Mouse (Mus musculus) midbrain, embryonic 11.5 days (tissue): ENCODE measurements at regions not wholly inside any gene's neighbourhood (a gene's known extent, or its start where the extent isn't known, plus 50 kb on each side); places are given as distances from the start of the nearest gene placed in this dataset.

Experiments
- ATAC-seq: fragments of 200-750 bp; cut with Nextera tagmentation; 2 replicates; pipeline ENCODE4 v1.8.0; 2017; ENCODE audit warnings: moderate TSS enrichment, moderate library complexity; ENCODE audit not compliant: low FRiP score
- DNase-seq: peaks from one replicate; pipeline ENCODE4 v3.0.0; 2015; ENCODE audit warnings: low spot score; ENCODE audit errors: missing footprints
- H3K27ac ChIP-seq: fragments of 300-500 bp; sonication (generic); 2 replicates; pipeline ENCODE4 v1.5.1; 2014; ENCODE audit warnings: low read depth, low read length
- H3K27me3 ChIP-seq: fragments of 300-500 bp; sonication (generic); 2 replicates; pipeline ENCODE4 v1.6.1; 2014; ENCODE audit warnings: mild to moderate bottlenecking, low read length, moderate library complexity, mixed read lengths; ENCODE audit not compliant: control insufficient read depth, insufficient read depth
- H3K36me3 ChIP-seq: fragments of 300-500 bp; sonication (generic); 2 replicates; pipeline ENCODE4 v1.6.1; 2014; ENCODE audit warnings: mild to moderate bottlenecking, low read length, moderate library complexity, mixed read lengths; ENCODE audit not compliant: control insufficient read depth, insufficient read depth
- H3K4me1 ChIP-seq: fragments of 300-500 bp; sonication (generic); 2 replicates; pipeline ENCODE4 v1.6.1; 2014; ENCODE audit warnings: low read length; ENCODE audit not compliant: control insufficient read depth, insufficient read depth
- H3K4me2 ChIP-seq: fragments of 300-500 bp; sonication (generic); 2 replicates; pipeline ENCODE4 v1.6.1; 2014; ENCODE audit warnings: mild to moderate bottlenecking, moderate library complexity
- H3K4me3 ChIP-seq: fragments of 300-500 bp; sonication (generic); 2 replicates; pipeline ENCODE4 v1.5.1; 2014; ENCODE audit warnings: low read depth, low read length
- H3K9ac ChIP-seq: fragments of 300-500 bp; sonication (generic); 2 replicates; pipeline ENCODE4 v1.6.1; 2014; ENCODE audit warnings: low read length
- H3K9me3 ChIP-seq: fragments of 300-500 bp; sonication (generic); 2 replicates; pipeline ENCODE4 v1.6.1; 2016; ENCODE audit warnings: low read length; ENCODE audit not compliant: control insufficient read depth
- WGBS: fragments of 180-500 bp; shearing (Covaris S2); extraction: QIAGEN DNeasy Blood & Tissue Kit; methylation state at CpG from one replicate; pipeline ENCODE4 v1.1.7; 2014; 5-methylcytosine and 5-hydroxymethylcytosine counted together

DNA sequence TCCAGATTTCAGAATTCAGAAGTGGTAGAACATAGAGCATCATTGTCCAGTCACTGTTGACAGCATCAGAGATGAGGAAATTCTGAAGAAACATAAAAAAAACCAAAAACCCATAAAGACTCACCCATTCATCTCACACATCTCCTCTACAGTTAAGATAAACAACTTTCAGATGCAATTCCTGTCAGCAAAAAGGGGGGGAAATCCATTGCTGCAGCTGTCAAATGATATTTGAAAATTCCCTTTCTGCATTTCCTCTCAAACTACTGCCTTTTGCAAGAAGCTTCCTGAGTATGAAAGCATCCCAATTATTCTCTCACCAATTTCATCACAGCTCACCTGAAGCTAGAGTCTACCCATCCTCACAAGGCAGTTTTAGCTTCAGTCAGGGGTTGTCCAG is 177.1 kb upstream of the Serpine2 start:
- no peak overlapping the region for H3K27ac ChIP-seq
- no peak overlapping the region for H3K9ac ChIP-seq
- H3K4me3 ChIP-seq: no peak overlapping the region
- no peaks in the 10 kb centered on the region for H3K36me3 ChIP-seq
- H3K4me2 ChIP-seq: no peak overlapping the region
- H3K9me3 ChIP-seq: no peaks in the 10 kb centered on the region
- H3K4me1 ChIP-seq: peaks cover 4% of the 10 kb centered on the region; the same call in 1 of the 2 replicates
- ATAC-seq (no peak), DNase-seq (peak; percentile 51)
- H3K27me3 ChIP-seq: no peaks in the 10 kb centered on the region

DNA sequence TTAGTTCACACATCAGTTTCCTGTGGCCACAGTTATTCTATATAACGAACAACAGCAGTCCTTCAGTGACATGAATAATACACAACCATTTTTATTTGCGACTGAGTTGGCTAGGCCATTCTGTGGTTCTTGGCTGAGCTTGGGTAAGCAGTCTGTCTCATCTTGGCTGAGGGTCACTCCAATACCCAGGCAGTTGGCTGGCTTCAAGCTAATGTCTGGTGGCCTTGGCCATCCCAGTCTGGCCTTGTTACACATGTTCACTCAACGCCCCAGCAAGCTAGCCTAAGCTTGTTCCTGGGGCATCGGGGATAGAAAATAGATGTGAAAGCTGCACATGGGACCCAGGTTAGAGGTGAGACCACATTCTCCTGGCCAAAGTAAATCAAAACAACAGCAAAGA is 175.5 kb upstream of the Serpine2 start:
- Histone ChIP-seq H3K4me3 (no peak overlapping the region), H3K9ac (no peak overlapping the region), H3K4me1 (peaks cover 4% of the 10 kb centered on the region; the same call in 1 of the 2 replicates), H3K36me3 (no peaks in the 10 kb centered on the region), H3K9me3 (no peaks in the 10 kb centered on the region), H3K4me2 (no peak overlapping the region), H3K27ac (no peak overlapping the region), H3K27me3 (no peaks in the 10 kb centered on the region)
- ATAC-seq (no peak), DNase-seq (peak; percentile 23)
- 92% methylated on average over 4 of the region's 4 CpGs for WGBS

DNA sequence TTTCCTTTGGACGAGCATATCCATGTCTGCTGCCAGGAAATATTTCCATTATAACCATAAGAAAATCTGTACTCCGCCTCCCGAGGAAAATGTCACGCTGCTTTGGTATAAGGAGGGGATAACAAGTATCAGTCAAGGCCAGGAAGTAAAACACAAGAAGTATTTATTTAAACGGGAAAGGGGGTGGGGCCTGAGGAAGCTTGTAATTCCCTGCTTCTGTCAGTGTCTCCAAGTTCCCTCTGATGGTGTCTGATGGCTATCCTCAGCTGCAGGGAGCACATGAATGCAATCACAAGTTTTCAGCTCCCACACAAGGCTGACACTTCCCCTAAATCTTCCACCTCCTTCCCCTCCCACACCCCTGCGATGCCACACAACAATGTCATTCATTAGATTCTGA is 172.5 kb upstream of the Serpine2 start:
- Histone ChIP-seq H3K27ac (no peak overlapping the region), H3K36me3 (no peaks in the 10 kb centered on the region), H3K4me2 (no peak overlapping the region), H3K9me3 (no peaks in the 10 kb centered on the region), H3K9ac (no peak overlapping the region), H3K4me1 (peaks cover 4% of the 10 kb centered on the region; the same call in 1 of the 2 replicates), H3K4me3 (no peak overlapping the region), H3K27me3 (no peaks in the 10 kb centered on the region)
- ATAC-seq (no peak), DNase-seq (peak; percentile 82)
- WGBS: 65% methylated on average over 6 of the region's 6 CpGs

DNA sequence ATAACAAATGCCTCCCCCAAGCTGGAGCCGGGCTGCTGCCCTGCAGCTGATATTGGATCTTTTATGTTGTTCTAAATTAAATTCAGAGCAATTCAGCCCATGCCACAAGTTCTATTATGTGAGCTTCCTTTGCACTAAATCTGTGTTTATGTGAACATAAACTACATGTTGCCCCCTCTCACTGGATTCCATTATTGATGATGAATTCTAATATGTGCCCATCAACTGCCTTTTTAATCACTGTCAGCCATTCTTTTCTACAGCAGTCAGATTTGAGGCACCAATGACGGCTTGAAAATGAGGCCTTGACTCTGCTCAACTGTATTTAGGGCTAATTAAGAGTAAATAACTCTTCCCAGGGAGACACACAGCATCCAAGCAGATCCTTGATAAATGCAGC is 172.1 kb upstream of the Serpine2 start:
- DNase-seq (peak; percentile 75), ATAC-seq (no peak)
- H3K36me3 ChIP-seq: no peaks in the 10 kb centered on the region
- H3K4me3 ChIP-seq: no peak overlapping the region
- no peak overlapping the region for H3K9ac ChIP-seq
- no peak overlapping the region for H3K27ac ChIP-seq
- 44% methylated on average over 2 of the region's 2 CpGs for WGBS
- H3K4me1 ChIP-seq: peaks cover 4% of the 10 kb centered on the region; the same call in 1 of the 2 replicates
- H3K27me3 ChIP-seq: no peaks in the 10 kb centered on the region
- H3K4me2 ChIP-seq: no peak overlapping the region
- H3K9me3 ChIP-seq: no peaks in the 10 kb centered on the region

DNA sequence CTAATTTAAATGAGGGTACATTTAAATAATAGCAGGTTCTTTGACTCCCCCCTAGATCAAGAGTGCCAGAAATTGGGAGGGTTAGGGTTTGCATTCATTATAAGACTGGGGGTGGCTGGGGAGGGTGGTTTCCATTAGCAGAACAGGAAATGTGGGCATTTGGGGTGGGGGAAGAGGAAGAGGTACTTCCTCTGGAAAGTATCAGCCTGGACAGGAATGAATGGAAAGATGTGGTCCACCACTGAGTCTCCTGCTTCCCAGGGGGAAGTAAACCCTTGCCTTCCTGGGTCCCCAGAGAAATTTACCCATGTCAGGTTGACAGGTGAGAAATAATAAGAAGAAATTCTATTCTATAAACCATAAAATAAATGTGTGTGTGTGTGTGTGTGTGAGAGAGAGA is 171.5 kb upstream of the Serpine2 start:
- no peaks in the 10 kb centered on the region for H3K36me3 ChIP-seq
- H3K9ac ChIP-seq: no peak overlapping the region
- H3K4me3 ChIP-seq: no peak overlapping the region
- peaks cover 4% of the 10 kb centered on the region; the same call in 1 of the 2 replicates for H3K4me1 ChIP-seq
- H3K27me3 ChIP-seq: no peaks in the 10 kb centered on the region
- no peak for ATAC-seq
- no peak for DNase-seq
- no peak overlapping the region for H3K4me2 ChIP-seq
- no peaks in the 10 kb centered on the region for H3K9me3 ChIP-seq
- H3K27ac ChIP-seq: no peak overlapping the region

DNA sequence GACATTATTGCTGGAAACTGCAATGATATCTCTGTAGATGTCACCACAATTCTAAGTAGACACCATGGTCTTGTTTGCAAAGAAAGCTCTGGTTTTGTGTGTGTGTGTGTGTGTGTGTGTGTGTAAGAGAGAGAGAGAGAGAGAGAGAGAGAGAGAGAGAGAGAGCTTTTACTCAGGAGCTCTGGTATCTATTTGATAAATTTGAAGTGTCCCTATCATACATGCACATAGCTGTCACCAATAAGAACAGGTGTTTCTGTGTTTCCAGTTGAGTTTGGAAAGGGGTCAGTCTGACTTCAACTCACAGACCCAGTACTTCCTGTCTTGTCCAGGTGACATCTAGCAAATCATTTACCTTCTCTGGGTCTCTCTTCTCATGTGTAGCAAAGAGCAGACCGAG is 169.7 kb upstream of the Serpine2 start:
- Histone ChIP-seq H3K9me3 (no peaks in the 10 kb centered on the region), H3K27ac (no peak overlapping the region), H3K27me3 (no peaks in the 10 kb centered on the region), H3K4me3 (no peak overlapping the region), H3K9ac (no peak overlapping the region), H3K4me1 (peaks cover 4% of the 10 kb centered on the region; the same call in 1 of the 2 replicates), H3K36me3 (no peaks in the 10 kb centered on the region), H3K4me2 (no peak overlapping the region)
- WGBS: 80% methylated on average over 1 of the region's 1 CpGs
- DNase-seq: no peak
- no peak for ATAC-seq

DNA sequence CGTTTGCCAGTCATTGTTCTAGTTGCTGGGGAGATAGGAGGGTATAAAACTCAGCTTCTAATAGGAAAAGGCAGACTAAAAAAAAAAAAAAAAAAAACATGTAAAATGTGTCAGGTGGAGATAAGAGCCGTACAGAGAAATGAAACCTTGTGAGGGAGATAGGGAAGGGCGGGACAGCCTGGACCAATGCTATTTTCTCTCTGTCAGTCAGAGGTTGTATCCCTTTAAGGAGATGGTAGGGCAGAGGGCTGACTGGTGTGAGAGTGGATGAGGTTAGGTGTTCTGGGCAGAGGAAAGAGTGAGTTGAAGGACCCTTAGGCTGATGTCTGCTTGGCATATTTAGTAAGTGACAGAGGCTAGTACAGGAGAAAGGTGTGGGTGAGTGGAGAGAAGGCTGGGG is 169.2 kb upstream of the Serpine2 start:
- no peaks in the 10 kb centered on the region for H3K36me3 ChIP-seq
- H3K4me3 ChIP-seq: no peak overlapping the region
- no peak overlapping the region for H3K4me2 ChIP-seq
- H3K9ac ChIP-seq: no peak overlapping the region
- DNase-seq (peak; percentile 59), ATAC-seq (peak; percentile 61; the same call in 1 of the 2 replicates)
- WGBS: 86% methylated on average over 3 of the region's 3 CpGs
- H3K4me1 ChIP-seq: peaks cover 4% of the 10 kb centered on the region; the same call in 1 of the 2 replicates
- H3K27ac ChIP-seq: no peak overlapping the region
- no peaks in the 10 kb centered on the region for H3K27me3 ChIP-seq
- no peaks in the 10 kb centered on the region for H3K9me3 ChIP-seq

DNA sequence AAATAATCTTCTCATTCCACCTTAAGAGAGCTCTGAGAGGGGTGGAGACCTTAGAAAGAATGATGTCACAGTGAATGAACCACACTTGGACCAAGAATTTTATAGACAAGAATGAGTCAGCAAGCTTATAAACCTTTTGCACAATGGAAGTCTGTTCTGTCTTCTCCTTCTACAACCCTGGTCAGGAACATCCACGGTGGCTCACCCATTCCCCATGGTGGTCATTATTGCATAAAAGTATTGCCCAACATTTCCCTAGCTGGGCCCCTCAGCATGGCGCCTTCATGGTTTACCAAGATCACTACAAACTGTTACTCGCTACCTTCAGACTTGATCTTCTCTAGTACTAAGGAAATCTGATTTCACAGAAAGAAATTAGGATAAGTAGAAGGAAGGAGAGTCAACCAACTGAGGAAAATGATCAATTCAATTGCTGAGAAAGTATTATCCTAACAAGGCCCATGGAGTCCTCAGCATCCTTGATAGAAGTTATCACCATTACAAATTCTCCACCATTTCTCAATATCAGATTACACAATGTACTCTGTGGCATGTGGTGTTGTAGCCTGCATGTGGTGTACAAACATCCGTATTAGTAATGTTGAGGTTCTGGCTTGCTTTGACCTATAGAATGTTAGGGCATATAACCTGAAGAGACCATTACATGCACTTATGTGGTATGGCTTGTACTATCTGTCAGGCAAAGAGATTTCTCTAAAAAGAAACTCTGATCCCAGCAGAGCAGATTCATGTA is 165.1 kb upstream of the Serpine2 start:
- Histone ChIP-seq H3K36me3 (no peaks in the 10 kb centered on the region), H3K9me3 (no peaks in the 10 kb centered on the region), H3K4me3 (no peak overlapping the region), H3K9ac (no peak overlapping the region), H3K4me2 (no peak overlapping the region), H3K27ac (no peak overlapping the region), H3K27me3 (no peaks in the 10 kb centered on the region), H3K4me1 (no peaks in the 10 kb centered on the region)
- 90% methylated on average over 4 of the region's 4 CpGs for WGBS
- peak; percentile 39 for DNase-seq
- no peak for ATAC-seq

DNA sequence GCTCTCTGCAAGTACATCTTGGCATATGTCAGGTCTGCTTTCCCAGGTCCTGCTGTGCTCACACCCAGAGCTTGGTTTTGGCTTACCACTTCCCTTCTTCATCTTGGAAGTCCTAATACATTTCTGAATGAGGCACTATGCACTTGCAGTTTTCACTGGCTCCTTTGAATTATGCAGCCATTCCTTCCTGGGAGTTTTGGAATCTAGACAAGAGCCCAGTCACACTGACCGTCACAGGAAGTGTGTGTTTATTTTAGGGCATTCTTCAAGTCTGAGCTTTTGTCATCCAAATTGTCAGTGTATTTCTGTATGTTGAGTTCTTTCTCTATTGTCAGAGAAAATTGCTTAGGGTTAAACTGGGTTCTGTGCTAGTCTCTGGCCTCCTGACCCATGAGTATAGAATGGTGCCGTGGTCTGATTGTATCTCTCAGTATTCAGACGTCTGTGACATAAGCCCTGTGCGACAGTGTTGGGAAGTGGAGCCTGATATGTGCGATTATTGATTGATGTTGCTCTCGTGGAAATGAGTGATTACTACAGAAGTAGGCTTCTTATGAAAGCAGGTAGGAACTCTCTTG is 162.6 kb upstream of the Serpine2 start:
- Histone ChIP-seq H3K4me1 (no peaks in the 10 kb centered on the region), H3K27me3 (no peaks in the 10 kb centered on the region), H3K9ac (no peak overlapping the region), H3K9me3 (no peaks in the 10 kb centered on the region), H3K27ac (no peak overlapping the region), H3K4me2 (no peak overlapping the region), H3K4me3 (no peak overlapping the region), H3K36me3 (no peaks in the 10 kb centered on the region)
- 60% methylated on average over 6 of the region's 6 CpGs for WGBS
- no peak for ATAC-seq
- peak; percentile 67 for DNase-seq
